Comparison of ENCODE assay signal across 1 mouse cellular context in genomic region chr4:120674775-120675451, GRCm38 (mm10).
A peak's percentile ranks its signal among the peaks of the same experiment; 100 is the strongest.
TF ChIP-seq lines count a peak whose summit lies in the region.

No protein-coding gene starts in this region.

TF ChIP-seq in MEL, 35 proteins besides CTCF, POLR2A, EP300 and RAD21 (continued from another document):
- TF ChIP-seq ZKSCAN1 (IDR thresholded peaks at IDR 0.05; ENCODE audit: low read depth, low read length) = peak; percentile 58; the same call in 1 of the 2 replicates
- TF ChIP-seq GABPA (IDR thresholded peaks at IDR 0.05; ENCODE audit: low read depth, low read length) = no peak
- TF ChIP-seq MEF2A (IDR thresholded peaks at IDR 0.05; ENCODE audit: extremely low read depth, insufficient replicate concordance, low read depth, low read length, poor library complexity, severe bottlenecking) = no peak
- TF ChIP-seq MAFK (IDR thresholded peaks at IDR 0.05; ENCODE audit: borderline replicate concordance, low read depth, low read length) = peak; percentile 70; the same call in 1 of the 2 replicates
- peak; percentile 31; the same call in 1 of the 2 replicates for TF ChIP-seq TBP (IDR thresholded peaks at IDR 0.05; ENCODE audit: low read depth, low read length)
- no peak for TF ChIP-seq UBTF (IDR thresholded peaks at IDR 0.05; ENCODE audit: borderline replicate concordance, insufficient read depth, low read depth, low read length)
- TF ChIP-seq CHD1 (IDR thresholded peaks at IDR 0.05; ENCODE audit: low read depth, low read length) = no peak
- TF ChIP-seq ELF1 (IDR thresholded peaks at IDR 0.05; ENCODE audit: low read depth, low read length) = peak; percentile 37; the same call in 1 of the 2 replicates
- TF ChIP-seq E2F4 (IDR thresholded peaks at IDR 0.05; ENCODE audit: borderline replicate concordance, low read depth, low read length) = 0 out of 2 replicates have a peak, but pooled peaks have one; percentile 42
- TF ChIP-seq MYB (IDR thresholded peaks at IDR 0.05; ENCODE audit: low read depth, low read length) = peak; percentile 51; the same call in 1 of the 2 replicates
